Mouse (Mus musculus) right cerebral cortex, adult 18-20 months (tissue): ENCODE measurements at regions not wholly inside any gene's neighbourhood (a gene's known extent, or its start where the extent isn't known, plus 50 kb on each side); places are given as distances from the start of the nearest gene placed in this dataset.

Source experiments
- DNase-seq: peaks from one replicate; pipeline ENCODE4 v3.0.0; 2022; ENCODE audit warnings: mixed read lengths

DNA sequence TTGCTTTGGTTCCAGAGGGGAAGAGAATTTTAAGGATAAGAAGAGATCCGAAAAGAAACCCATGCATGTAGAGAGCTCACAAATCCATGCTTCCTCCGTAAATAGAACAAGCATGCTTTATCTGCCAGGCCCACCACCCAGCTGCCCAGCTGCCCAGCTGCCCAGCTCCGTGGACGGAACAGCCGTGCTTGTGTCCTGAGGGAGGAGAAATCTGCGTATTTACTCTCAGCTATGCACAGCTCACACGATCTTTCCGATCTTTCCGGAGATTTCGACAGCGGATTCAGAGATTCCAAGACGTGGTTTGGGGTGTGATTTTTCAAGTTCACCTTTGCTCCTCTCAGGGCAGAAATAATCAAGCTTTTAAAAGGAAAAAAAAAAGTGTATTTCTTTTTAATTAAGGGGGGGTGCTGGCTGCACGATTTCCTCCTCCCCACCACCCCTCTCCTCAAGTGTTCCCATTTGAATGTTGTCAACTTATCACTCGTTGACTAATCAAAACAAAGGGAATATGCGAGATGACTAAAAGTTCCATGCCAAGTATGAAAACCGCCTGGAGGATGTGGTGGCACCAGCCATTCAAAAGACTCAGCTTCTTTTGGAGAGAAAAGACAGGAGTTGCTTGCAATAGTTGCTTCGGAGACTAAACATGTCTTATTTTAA lies 2293.2 kb upstream of the Gm7489 start:
- peak; percentile 13 for DNase-seq

DNA sequence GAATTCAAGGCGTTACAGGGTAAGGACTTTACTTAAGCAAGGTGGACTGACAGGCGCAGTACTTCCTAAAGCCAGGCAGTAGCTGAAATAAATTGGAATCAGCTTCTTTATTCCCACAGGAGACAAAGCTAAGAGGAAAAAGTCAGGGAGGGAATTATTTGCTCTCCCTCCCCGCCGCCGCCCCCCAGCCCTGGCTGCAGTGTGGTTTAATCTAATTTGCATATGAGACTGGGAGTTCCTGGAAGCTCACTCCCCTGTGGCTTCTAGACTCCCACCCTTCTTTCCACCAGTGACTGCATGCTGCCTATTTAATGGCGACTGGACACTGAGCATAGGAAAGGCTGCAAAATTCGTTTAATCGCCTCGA lies 2292.7 kb upstream of the Gm7489 start:
- no peak for DNase-seq

DNA sequence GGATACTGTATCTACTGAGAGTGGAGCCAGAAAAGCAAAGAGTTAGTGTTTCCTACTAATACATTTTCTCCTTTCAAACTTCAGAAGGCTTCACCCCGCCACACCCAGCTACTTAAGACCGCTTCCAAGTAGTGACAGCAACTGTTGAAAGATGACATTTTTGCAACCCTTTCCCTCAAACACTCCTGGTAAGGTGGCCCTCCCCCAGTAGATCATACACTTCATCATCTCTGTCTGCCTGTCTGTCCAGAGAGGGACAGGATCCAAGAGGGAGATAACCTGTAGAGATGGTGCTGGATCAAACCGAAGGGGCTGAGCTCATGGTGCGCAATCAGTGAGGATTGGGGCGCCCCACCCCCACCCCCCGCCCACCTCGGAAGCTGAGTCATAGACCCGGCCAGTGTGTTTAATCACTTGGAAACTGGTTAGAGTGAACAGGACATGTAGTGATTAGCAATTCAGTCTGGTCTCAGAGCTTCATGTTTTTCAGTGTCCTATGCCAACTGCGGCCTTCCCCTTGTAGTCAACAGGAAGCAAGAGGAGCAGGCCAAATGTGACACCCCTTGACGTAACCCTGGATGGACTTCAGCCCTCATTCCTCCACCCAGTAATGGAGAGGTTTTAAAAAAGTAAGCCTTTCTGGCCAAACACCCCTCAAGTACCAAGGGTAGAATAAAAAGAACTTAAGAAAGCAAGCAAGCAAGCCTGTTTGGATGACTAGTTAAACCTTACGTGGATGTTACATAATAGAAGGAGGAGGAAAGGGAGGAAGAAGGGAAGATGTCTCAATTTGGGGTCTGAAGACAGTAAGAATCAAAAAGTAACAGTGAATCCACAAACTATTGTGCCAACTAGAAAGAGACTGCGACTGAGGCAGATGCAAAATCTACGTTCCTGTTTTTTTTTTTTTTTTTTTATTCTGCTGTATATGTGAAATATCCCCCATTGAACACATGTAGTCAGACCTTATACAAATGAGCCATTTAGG lies 2291.9 kb upstream of the Gm7489 start:
- DNase-seq, result no peak

DNA sequence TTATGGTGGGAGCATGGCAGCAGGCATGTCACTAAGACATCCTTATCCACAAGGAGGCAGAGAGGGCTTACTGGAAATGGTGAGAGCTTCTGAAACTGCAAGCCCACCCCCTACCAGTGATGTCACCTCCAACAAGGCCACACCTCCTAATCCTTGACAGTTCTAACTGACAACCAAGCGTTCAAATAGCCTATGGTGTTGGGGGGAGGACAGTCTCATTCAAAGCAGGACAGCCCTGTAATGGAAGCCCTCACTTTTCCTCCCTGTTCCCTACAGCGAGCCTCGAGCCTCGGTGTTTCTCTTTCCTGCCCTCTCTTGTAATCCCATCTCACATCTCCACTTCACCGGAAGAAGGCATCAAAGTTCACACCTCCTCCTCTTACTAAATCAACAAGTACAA lies 2290.6 kb upstream of the Gm7489 start:
- DNase-seq, result no peak

DNA sequence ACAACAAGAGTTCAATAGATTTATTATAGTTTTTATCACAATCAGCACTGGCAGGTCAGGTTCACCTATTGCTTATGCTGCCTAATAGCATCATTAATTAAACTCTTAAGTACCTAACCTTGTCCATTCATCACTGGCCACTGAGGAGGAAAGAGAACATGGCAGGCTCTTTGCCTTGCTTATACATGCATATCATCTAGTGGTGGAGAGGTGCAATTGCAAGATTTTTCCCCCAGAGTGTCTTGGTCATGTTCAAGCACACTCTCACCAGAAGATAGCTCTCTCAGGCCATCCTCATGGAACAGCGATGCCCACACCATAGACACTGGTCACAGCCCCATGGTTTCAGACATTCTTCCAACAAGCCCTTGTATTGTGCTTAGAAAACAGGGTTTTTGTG lies 2289.1 kb upstream of the Gm7489 start:
- peak; percentile 24 for DNase-seq

DNA sequence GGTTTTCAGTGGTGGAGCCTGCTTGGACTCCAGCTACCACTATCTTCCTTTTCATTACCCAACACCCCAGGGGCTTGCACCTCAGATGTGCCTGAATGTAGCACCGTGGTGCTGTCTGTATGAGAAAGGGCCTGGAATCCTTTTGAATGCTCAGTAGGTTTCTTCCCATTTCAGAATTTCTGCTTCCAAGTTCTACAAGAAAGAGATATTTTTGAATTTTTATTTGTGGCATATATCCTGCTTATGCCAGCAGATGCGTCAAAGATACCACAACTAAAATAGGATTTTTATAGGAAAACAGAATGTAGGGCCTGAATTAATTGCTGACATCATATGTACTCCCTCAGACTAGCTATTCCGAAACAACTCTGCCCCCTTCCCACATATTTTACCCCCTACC lies 2286.9 kb upstream of the Gm7489 start:
- DNase-seq, result no peak

DNA sequence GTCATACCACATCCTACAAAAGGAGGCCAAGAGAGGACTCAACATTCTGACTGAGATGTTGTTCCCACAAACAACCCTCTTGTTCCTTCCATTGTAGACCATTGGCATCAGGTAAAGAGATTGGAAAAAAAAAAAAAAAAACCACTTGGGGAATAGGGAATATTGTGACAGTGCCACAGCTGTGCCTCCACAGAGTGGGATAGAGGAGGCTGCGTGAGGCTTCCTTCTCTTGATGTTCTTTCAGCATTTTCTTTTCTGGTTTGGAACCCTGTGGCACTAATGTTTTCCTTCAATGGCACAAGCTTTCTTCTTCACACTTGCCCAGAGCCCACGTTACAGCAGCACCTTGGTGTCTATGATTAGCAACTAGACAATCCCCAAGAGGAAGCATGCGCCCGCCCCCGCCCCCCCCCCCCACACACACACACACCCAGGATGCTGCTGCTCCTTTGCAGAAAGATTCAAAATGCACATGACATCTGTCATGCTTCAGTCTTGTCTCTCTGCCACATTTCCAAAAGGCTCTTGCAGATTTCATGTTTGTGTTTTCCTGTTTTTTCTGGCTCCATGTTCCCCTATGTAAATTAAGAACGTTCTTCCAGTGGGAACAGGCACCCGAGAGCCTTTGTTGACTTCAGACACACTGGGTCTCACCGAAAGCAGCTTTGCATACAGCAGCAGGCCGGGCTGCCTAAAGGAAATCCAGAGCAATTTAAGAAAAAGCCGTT lies 2283.4 kb upstream of the Gm7489 start:
- DNase-seq, result no peak

DNA sequence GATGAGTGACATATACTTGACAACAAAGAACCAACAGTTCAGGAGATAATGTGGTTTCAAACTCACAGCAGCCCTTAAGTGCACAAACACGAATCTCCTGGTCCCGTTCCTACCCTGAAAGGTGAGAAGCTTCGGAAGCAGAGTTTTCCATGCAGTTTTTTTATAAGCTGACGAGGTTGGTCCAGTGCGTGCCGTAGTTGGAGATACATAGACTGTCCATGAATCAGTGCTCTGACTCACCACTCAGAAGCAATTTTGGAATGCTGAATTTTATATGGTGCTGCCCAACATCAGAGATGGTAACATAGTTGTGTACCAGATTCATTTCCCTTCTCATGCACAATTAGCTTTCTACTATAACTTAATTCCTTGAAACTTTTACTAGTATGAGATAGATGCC lies 2263.3 kb upstream of the Gm7489 start:
- DNase-seq, result no peak

DNA sequence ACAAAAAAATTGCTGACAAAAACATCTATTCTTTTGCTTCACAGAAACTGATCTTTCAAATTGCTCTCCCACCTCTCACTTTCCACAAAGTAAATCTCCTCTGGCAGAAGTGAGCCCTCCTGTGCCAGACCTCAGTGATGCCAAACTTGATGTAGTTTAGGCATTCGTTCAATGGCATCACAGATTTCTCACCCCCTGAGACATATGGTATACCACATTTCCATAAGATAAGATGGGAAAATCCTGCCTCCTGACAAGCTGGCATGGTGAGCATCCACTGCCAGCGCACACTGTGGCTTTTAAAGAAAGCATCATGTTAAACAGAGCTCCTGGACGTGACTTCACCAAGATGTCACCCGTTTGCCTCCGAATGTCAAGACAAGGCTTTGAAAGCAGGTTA lies 2257.2 kb upstream of the Gm7489 start:
- DNase-seq, result peak; percentile 52

DNA sequence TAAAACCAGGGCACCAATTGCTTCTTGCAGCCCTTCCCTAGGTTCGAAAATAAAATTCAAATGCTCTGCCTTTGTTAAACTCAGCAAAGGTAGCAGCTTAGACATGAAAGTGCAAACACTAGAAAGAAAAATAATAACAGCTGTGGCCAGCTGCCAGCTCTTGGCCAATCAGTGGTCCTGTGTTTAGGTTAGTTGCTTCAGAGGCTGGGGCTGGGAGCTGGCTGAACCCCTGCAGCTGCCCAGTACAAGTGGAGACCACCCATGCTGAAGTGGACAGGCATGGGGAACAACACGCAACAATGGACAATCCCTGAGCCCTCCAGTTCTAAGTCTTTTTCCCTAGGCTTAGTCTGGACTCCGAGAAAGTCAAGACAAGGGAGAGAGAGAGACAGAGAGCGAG lies 2256.2 kb upstream of the Gm7489 start:
- no peak for DNase-seq

DNA sequence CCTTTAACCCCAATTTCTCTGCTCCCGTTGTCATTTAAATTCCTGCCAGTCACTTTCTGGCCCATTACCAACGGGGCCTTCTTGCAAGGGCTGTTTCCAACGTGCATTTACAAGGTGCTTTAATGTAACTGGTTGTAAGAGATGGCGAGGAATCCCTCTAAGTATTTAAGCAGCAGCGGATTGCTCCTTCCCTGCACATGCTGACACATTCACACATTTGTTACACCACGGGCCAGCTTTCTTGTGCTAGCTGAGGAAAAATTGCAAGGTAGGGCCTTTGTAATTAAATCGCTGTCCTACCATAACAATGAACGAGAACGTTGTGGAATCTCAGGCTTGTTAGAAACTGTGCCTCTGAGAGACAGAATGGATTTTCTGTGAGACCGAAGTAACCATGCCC lies 2252.8 kb upstream of the Gm7489 start:
- no peak for DNase-seq

DNA sequence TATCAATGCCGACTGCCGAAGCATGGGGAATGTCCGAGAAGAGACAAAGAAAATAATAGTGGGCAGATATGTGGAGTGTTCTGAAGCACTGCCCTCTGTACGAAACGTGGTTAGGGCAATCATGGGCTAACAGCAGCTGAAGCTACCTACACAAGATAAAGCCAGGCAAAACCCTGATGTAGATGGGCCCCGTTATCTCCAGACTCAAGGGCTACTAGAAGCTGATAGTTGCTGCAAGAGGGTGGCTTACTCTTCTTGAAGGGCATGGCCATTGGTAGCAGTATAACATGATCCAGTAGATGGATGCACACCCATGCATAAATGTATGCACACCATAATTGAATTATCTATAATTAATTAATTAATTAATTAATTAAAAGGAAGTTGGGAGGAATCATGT lies 2251.6 kb upstream of the Gm7489 start:
- no peak for DNase-seq

DNA sequence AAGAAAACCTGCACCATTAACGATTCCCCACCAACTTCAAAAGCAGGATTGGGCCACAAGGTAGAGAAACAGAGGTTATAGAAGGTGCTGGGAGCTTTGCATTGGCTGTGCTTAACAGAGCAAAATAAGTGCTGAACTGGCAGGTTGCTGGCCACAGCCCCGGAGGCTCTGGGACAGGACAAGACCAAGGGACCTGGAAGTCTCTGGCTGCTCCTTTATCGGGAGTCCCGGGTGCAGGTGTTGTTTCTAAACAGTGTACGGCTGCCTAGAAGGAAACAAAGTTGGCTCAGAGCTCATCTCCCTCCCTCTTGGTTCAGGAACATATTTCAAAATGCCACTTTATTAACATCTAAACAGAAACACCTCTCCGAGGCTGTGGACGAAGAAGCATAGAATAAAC lies 2250.0 kb upstream of the Gm7489 start:
- DNase-seq, result no peak

DNA sequence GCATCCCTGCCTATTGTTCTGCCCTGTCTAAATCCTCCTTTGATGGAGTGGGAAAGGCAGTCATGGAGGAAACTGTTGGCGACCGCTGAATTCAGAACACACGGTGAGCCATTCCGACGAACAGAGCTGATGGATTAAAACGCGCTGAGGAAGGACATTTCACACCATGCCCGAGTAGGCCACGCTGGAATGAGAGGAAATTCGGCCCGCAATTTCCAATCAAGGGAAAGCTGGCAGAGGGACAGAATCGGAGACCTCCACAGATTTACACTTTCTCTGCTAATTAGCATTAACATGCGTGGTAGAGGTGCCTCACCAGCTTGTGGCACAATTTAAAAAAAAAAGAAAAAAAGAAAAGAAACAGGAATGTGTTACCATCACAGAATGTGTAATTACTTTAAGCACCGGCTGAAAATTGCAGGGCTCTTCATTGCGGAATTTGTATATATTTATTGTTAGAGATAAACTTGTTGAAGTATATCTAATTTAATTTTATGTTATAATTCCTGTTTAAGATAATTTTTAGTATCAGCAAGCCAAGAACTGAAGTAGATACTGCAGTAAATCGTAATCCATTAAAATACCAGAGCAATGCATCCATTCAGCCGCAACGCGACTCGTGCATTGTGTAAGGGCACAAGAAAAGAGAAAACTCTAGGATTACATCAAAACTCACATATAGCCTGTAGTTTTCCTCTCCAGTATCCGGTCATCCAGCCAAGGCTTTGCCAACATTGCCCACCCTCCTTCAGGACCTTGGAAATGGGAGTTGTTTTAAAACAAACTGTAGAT lies 2249.4 kb upstream of the Gm7489 start:
- no peak for DNase-seq

DNA sequence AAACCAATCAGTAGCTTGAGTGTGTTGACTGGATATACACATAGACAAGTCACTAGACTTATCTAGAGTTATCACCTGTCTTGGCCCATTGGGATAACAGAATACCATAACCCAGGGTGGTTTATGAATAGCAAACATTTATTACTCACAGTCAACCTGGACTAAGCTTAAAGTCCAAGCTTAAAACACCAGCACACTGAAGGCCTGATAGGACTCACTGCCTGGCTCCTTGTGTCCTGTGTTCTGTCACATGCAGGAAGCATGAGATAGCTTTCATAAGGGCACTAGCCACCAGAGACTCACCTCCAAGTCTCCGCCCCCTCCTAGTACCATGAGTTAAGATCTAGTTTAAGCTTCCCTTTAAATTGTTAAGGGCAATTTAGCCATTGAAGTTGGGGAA lies 2247.1 kb upstream of the Gm7489 start:
- DNase-seq, result no peak

DNA sequence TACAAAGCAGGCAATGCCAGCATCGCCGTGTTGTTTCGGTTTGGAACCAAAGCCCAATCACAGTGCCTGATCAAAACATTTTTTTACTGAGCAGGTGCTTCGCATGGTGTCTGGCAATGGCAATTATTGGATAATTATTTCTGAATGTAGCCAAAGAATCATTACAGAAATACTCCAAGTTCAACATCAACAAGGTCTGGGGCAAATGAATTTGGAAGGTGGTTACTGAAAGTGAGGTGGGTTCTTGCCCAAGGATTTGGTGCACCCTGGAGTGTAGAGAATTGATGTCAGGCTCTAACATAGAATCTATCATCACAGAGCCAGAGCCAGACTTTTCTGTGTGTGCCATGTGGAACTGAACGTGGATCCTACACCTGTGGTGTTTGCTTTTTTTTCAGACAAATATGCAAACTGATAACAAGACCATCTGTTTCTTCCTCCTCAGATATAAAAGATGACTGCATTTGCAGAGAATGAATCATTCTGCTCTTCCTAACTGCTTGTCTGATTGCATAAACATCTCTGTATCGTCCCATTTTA lies 2240.9 kb upstream of the Gm7489 start:
- DNase-seq, result peak; percentile 46

DNA sequence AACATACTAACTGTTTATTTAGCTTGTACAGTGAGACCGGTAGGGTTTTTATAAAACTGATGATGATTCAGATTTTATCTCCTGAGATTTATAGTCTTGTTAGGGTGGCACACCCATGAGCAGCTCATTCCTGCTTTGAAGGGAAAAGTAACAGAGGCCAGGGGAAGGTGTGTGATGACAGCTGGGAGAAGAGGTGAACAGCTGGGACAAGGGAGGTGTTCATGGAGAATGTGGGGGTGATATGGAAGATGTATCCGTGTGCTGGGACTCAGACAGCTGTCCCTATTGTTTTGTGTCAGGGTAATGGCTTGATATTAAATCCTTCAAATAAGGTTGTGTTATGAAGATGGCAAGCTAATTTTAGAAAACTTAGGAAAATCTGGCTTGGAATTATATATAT lies 2238.4 kb upstream of the Gm7489 start:
- DNase-seq, result no peak

DNA sequence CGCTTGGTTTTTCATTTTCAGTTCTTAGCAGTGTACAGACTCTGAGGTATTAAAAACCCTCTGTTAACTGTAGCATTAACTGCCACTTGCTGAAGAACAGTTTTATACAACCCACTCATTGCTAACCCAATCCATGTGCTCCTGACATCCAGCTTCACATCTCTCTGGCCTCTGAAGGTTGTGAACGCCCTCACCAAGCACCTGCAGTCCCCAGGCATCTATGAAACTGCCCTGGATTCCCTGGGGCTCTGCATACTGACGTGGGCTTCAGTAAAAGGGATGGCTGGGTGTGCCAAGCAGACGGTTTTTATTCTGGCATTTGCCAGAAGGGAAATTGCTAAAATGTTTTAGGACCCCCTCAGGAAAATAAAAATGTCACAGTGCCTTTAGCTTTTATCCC lies 2232.2 kb upstream of the Gm7489 start:
- DNase-seq, result no peak

DNA sequence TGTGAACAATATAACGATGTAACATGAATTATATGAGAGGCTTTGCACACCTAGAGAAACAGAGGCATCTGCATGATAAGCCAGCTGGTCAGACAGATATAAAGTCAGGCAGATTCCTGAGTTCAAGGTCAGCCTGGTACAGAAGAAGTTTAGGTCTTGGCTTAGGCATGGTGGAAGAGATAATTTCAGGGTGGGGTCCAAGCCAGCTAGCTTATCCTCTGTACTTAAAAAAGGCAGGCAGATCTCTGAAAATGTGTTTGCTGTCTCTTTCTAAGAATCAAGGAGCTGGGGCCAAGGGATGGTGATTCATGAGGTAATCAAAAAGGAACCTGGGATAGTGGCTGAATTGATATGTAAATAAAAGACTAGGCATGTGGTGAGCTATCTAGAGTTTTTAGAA lies 2227.1 kb upstream of the Gm7489 start:
- no peak for DNase-seq

DNA sequence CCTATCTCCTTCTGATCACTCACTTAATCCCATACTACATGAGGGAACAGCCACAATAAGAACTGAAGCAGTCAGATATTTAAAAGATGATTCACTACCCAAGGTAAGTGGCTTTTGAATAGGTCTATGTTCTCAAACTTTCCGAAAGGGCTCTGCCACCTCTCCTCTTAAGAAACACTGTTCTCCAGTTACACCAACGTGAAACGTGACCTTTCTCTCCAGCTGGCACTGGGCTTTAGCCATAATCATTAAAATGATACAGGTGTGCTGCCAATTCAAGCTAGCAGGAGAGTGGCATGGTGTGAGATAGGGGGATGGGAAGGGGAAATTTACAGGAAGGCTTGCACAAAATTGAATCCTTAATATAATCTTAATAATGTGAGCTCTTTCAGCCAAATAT lies 2216.4 kb upstream of the Gm7489 start:
- DNase-seq, result no peak

DNA sequence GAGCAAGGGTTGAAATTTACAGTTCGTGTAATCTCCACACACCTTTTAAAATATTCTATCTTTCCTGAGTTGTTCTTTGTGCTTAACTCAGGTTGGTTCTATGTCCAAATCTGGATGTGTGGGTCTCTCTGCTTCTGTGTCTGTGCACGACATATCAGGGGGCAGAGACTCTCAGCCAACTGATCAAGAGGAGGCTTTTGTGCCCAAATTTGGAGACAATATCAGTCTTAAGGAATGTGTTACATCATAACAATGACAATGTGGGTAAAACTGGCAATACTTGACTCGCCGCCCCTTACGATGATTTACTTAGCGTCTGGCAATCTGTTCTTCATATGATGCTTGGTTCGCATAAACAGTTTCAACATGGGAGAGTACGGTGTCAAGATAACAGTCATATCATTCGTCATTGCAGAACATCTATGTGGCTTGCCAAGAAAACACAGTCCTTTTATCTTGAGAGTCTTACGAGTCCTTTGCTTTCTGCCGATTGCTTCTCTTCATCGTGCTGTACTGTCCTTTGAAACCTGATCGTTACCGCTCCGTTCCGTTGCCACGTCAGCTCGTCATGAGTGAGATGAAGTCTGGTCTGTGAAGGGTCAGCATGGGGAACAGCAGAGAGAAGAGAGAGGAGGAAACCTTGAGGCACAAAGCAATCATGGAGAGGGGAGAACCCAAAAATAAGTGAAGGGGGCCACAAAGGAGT lies 2212.9 kb upstream of the Gm7489 start:
- no peak for DNase-seq

DNA sequence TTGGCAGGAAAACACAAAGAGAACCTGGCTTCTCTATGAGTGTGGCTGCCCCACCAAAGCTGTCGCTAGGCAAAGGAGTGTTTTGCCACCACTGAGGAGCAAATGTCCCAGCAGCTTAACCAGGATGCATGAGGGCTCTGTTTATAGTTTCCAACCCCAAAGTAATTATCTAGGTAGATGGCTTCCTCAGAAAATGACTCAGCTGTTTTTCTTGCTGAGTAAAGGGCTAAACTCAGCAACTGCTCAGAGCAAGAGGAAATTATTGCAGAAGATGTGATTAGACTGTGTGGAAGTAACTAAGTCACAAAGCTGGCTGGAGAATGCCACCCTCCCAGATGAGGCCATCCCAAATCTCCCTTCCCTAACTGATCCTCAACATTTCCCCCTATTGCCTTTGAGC lies 2211.2 kb upstream of the Gm7489 start:
- DNase-seq, result no peak
